Mouse (Mus musculus): ENCODE results near the gene Cda. TPM values are rescaled to one million over a fixed set of nuclear protein-coding genes. Genes with fewer than 3 reads are reported as not detected.

The Cda gene
- total RNA-seq (2023), result not detected in 2 replicates

DNA sequence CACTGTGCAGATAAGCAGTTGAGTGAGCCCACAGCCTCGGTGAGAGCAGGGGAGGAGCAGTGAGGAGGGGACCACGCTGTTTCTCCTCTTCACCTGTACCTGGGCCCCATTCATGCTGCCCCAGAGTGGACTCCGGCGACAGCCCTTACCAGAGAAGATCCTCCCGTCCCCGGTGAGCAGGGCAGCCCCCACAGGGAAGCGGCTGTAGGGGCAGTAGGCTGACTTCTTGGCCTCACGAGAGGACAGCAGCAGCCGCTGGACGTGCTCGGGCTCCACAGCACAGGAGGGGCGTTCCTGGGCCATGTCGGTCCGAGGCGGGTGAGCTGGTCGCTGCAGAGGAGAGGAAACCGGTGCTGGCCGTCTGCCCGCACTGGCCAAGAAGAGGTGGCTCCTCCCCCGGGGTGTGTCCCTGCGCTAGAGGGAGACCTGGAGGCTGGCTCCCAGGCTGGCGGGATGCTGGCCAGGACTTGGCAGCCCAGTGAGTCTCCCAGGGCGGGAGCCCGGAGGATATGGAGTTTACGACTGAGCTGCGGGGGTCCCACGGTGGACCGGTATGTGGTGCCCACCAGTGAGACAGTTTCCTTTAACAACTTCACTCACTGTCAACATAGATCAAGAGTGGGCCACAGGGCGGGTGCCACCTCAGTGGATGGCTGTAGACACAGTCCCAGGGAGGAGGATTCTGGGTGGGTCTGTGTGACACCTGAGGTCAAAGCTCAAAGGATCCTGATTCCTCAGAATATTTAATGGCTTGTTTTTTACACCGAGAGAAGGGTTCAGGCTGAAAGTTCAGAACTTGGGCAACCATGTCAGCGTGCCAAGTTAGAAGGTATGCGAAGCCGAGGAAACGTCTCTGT lies at the start of gene Cda:
Cda (minus strand) TSS at position 352 of the 857 bp plus-strand sequence.

DNA sequence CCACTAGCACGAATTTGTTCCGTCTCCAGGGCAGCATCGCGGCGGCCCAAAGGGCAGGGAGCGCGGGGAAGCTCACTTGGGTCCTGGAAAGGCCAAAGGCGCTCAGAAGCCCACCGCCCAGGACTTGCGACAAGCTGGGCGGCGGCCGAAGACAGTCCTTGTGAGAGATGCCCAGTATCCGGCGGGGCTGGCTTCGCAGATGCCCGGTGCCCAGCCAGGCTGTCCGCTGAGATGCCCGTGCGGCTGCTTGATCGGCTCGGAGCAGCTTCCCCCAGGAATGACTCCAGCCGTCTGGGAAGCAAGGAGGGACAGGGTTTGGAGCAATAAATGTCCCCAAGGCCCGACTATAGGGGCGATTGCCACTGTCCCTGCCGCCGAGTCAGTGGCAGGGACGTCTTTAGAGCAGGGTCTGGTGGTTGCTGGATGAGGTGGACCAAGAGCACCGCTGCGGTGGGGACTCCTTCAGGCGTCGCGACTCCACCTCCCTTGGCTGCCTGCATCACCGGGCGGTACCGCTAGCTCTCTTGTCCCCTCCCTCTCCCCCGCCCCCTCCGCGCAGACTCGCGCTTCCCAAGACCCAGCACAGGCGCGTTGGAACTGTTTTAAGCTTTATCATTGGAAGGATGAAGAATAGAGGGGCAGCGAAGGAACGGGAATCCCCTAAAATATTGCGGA lies 28.3 kb upstream of the Cda start, which contains the start of gene Fam43b:
Fam43b (minus strand) TSS at position 558 of the 675 bp plus-strand sequence.

GRCm38 (mm10) chr4:138326077-138326695 lies 41.6 kb downstream of the Cda start, which contains the start of gene Pink1:
Gene Pink1 (minus strand): TSS chr4:138326307.

DNA sequence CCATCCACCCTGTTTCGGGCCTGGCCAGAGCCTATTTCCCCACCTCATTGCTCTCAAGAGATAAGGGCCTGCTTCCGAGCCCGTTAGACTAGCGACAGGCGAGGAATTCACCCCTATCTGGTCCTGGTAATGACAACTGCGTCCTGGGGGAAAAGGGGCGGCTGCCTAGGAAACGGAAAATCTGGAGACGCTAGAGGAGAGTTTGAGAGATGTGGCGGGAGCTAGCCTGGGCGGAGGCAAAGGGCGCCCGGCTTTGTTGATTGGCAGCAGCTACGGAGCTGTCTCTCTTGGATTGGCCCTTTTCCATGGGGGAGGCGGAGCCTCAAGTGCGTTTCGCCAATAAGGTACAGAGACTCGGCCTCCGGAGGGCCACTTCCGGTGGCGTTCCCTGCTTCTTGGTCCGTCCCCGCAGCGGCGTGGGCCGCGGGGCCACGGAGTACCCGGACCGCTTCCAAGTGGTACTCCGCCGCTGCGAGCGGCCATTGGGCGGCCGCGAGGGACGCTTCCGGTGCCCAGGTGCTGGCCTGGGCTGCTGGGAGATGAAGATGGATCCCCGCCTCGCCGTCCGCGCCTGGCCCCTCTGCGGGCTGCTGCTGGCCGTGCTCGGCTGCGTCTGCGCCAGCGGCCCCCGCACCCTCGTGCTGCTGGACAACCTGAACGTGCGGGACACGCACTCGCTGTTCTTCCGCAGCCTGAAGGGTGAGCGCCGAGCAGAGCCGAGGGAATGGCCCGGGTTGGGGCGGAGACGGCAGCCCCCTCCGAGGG lies 63.3 kb downstream of the Cda start, which contains the start of gene Ddost:
Ddost (plus strand) TSS at position 391 of the 765 bp plus-strand sequence.

Other genes with a start within 250 kb of the Cda start
- 108 and 132 TPM in 2 replicates for gene Hp1bp3, start 151.7 kb downstream of the Cda start, total RNA-seq (2023)
- 3.4 and 5.3 TPM in 2 replicates for gene Sh2d5, start 117.6 kb downstream of the Cda start, total RNA-seq (2023)
- gene Kif17, start 117.6 kb downstream of the Cda start, total RNA-seq (2023), result 0.98 and 1.5 TPM in 2 replicates
- gene Ddost, start 63.3 kb downstream of the Cda start, total RNA-seq (2023), result 64.1 and 75.0 TPM in 2 replicates
- gene Pink1, start 41.7 kb downstream of the Cda start, total RNA-seq (2023), result 36.9 and 50.4 TPM in 2 replicates
- gene Fam43b, start 28.5 kb upstream of the Cda start, total RNA-seq (2023), result not detected in 2 replicates
- gene Mul1, start 66.7 kb upstream of the Cda start, total RNA-seq (2023), result 27.8 and 39.1 TPM in 2 replicates
- gene Camk2n1, start 86.3 kb upstream of the Cda start, total RNA-seq (2023), result 0.68 and 0.69 TPM in 2 replicates

All from neutrophil, adult 65 days (primary cell).